Mouse (Mus musculus) heart, postnatal 0 days (tissue): ENCODE measurements around the gene Dera.

Experiments used
- CTCF ChIP-seq: IDR thresholded peaks from 2 replicates; pipeline ENCODE4 v1.5.1; 2016; ENCODE audit warnings: antibody characterized with exemption, control low read depth, low read depth
- EP300 ChIP-seq: IDR thresholded peaks from 2 replicates; pipeline ENCODE4 v1.6.1; 2016; ENCODE audit warnings: antibody characterized with exemption, low read depth

DNA sequence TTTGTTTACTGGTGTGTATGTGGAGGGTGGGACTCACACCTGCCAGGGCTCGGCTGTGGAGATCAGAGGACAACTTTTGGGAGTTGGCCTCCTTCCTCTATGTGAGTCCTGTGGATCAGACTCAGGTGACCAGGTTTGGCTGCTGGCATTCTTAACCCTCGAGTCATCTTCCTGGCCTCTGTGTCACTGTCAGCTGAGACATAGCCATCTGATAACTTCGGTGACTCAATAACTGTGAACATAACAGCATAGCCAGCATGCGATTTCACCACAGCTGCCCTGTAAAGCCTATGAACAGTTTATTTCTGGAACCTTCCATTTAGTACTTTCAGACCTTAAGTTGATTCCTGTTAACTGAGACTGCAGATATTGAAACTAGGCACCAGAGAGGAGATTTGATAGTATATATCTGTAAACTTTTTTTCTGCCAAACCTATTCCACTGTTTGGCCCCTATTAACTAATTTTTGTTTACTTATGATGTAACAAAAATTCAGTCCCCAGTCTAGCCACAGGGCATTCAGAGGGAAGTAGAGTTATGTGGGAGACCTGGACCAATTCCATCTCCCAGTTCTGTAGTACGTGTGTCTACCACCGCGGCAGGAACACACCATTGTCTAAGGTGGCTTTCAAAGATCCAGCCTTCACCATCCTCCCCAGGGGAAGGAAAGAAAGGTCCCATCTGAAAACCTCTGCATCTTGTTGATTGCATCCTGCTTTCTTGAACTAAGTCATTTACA lies 29.7 kb downstream of the Dera start:
- TF ChIP-seq EP300 (no peak), CTCF (no peak)
